Mouse (Mus musculus): ENCODE measurements around the gene Gps2. TPM values are rescaled to one million over a fixed set of nuclear protein-coding genes. Genes with fewer than 3 reads are reported as not detected.
"Not testable (repeated sequence)": the region's sequence is repeated elsewhere in the genome, so short reads cannot be mapped to it uniquely, and the experiment has no call there.

The Gps2 gene
- total and polyA plus RNA-seq, 3 experiments, result 25.0 to 73.6 (median 29.4) TPM

- H3K79me2 ChIP-seq (replicated peaks; ENCODE audit: control insufficient read depth, extremely low read depth, insufficient read depth, poor library complexity, severe bottlenecking), result no peaks in the 10 kb centered on the region
- dilution Hi-C loops (cut with MboI; ENCODE audit: extremely low pct_ligation_motif_present, extremely low pct_unique_long_range_greater_than_20kb, low sequenced_read_pairs) (no loop called here), in situ Hi-C loops (cut with MboI; ENCODE audit: low pct_ligation_motif_present, low pct_unique_long_range_greater_than_20kb, low sequenced_read_pairs) (no loop called here)
- TF ChIP-seq IRF4 (IDR thresholded peaks at IDR 0.05; ENCODE audit: low read depth, low read length) (no peak), CTCF (conservative IDR thresholded peaks at IDR 0.05 in 1 of 2, IDR thresholded peaks at IDR 0.05 in 1 of 2; ENCODE audit: low read depth in 2 of 2, low read length in 2 of 2) (peak in 1 of 2 experiments; percentile 20; a peak in 2 of 4 replicates), SIN3A (IDR thresholded peaks at IDR 0.05; ENCODE audit: low read length) (no peak)
- H3K27ac ChIP-seq (ENCODE audit: insufficient read depth, low read depth), result no peak overlapping the region
- H3K36me3 ChIP-seq (replicated peaks in 1 of 2; ENCODE audit: control insufficient read depth in 1 of 2, insufficient read depth in 1 of 2, low read length in 1 of 2), result no peaks in the 10 kb centered on the region
- peaks cover 9 to 33% of the 10 kb centered on the region in 2 experiments; a peak in 3 of 4 replicates for H3K4me1 ChIP-seq (ENCODE audit: control insufficient read depth in 1 of 2, insufficient read depth in 2 of 2)
- no peak for DNase-seq (ENCODE audit: extremely low read depth)
- H3K9me3 ChIP-seq (replicated peaks; ENCODE audit: low read length), result no peaks in the 10 kb centered on the region
- no peak overlapping the region for H3K4me2 ChIP-seq (ENCODE audit: insufficient read depth, low read depth, poor library complexity, severe bottlenecking)
- no peak overlapping the region for H3K4me3 ChIP-seq (replicated peaks in 1 of 3; ENCODE audit: low read depth in 2 of 3, low read length in 2 of 3, poor library complexity in 1 of 3)
- no peaks in the 10 kb centered on the region for H3K27me3 ChIP-seq (replicated peaks)
- H3K9ac ChIP-seq (ENCODE audit: insufficient read depth, low read depth), result no peak overlapping the region
Observed at GRCm38 (mm10) chr11:69927501-69927900, 13.8 kb downstream of the Gps2 start.

GRCm38 (mm10) chr11:69929712-69930111, 16.0 kb downstream of the Gps2 start:
- no peak overlapping the region for H3K27ac ChIP-seq (ENCODE audit: insufficient read depth, low read depth)
- no peak for DNase-seq (ENCODE audit: extremely low read depth)
- no peaks in the 10 kb centered on the region for H3K36me3 ChIP-seq (replicated peaks in 1 of 2; ENCODE audit: control insufficient read depth in 1 of 2, insufficient read depth in 1 of 2, low read length in 1 of 2)
- no peak overlapping the region for H3K9ac ChIP-seq (ENCODE audit: insufficient read depth, low read depth)
- peaks cover 6 to 38% of the 10 kb centered on the region in 2 experiments; a peak in 3 of 4 replicates for H3K4me1 ChIP-seq (ENCODE audit: control insufficient read depth in 1 of 2, insufficient read depth in 2 of 2)
- no peaks in the 10 kb centered on the region for H3K9me3 ChIP-seq (replicated peaks; ENCODE audit: low read length)
- no peaks in the 10 kb centered on the region for H3K79me2 ChIP-seq (replicated peaks; ENCODE audit: control insufficient read depth, extremely low read depth, insufficient read depth, poor library complexity, severe bottlenecking)
- no peak for TF ChIP-seq IRF4 (IDR thresholded peaks at IDR 0.05; ENCODE audit: low read depth, low read length)
- TF ChIP-seq MAFK (IDR thresholded peaks at IDR 0.05; ENCODE audit: insufficient replicate concordance, low read length), result no peak
- peak; percentile 42; the same call in 1 of the 2 replicates for TF ChIP-seq BHLHE40 (IDR thresholded peaks at IDR 0.05; ENCODE audit: low read depth, low read length)
- peak; percentile 24; the same call in 1 of the 2 replicates for TF ChIP-seq EP300 (IDR thresholded peaks at IDR 0.05; ENCODE audit: low read length)
- peak; percentile 71 for TF ChIP-seq ZNF384 (IDR thresholded peaks at IDR 0.05; ENCODE audit: low read depth, low read length)
- TF ChIP-seq NRF1 (IDR thresholded peaks at IDR 0.05; ENCODE audit: low read depth, low read length), result 0 out of 2 replicates have a peak, but pooled peaks have one; percentile 9
- dilution Hi-C loops (cut with MboI; ENCODE audit: extremely low pct_ligation_motif_present, extremely low pct_unique_long_range_greater_than_20kb, low sequenced_read_pairs) (no loop called here), in situ Hi-C loops (cut with MboI; ENCODE audit: low pct_ligation_motif_present, low pct_unique_long_range_greater_than_20kb, low sequenced_read_pairs) (no loop called here)
- H3K27me3 ChIP-seq (replicated peaks), result peaks cover 5% of the 10 kb centered on the region
- no peak overlapping the region for H3K4me2 ChIP-seq (ENCODE audit: insufficient read depth, low read depth, poor library complexity, severe bottlenecking)
- H3K4me3 ChIP-seq (replicated peaks in 1 of 3; ENCODE audit: low read depth in 2 of 3, low read length in 2 of 3, poor library complexity in 1 of 3), result no peak overlapping the region

- H3K36me3 ChIP-seq (replicated peaks in 1 of 2; ENCODE audit: control insufficient read depth in 1 of 2, insufficient read depth in 1 of 2, low read length in 1 of 2); dilution Hi-C loops (cut with MboI; ENCODE audit: extremely low pct_ligation_motif_present, extremely low pct_unique_long_range_greater_than_20kb, low sequenced_read_pairs); H3K27ac ChIP-seq (ENCODE audit: insufficient read depth, low read depth); H3K9me3 ChIP-seq (replicated peaks; ENCODE audit: low read length); H3K4me3 ChIP-seq (replicated peaks in 1 of 3; ENCODE audit: low read depth in 2 of 3, low read length in 2 of 3, poor library complexity in 1 of 3); H3K9ac ChIP-seq (ENCODE audit: insufficient read depth, low read depth); H3K4me2 ChIP-seq (ENCODE audit: insufficient read depth, low read depth, poor library complexity, severe bottlenecking); in situ Hi-C loops (cut with MboI; ENCODE audit: low pct_ligation_motif_present, low pct_unique_long_range_greater_than_20kb, low sequenced_read_pairs); DNase-seq (ENCODE audit: extremely low read depth); H3K79me2 ChIP-seq (replicated peaks; ENCODE audit: control insufficient read depth, extremely low read depth, insufficient read depth, poor library complexity, severe bottlenecking): not testable (repeated sequence)
- Histone ChIP-seq H3K4me1 (ENCODE audit: control insufficient read depth in 1 of 2, insufficient read depth in 2 of 2) (peaks cover 6 to 43% of the 10 kb centered on the region in 2 experiments), H3K27me3 (replicated peaks) (peaks cover 10% of the 10 kb centered on the region)
Observed at GRCm38 (mm10) chr11:69930176-69930575, 16.5 kb downstream of the Gps2 start.
